Mouse (Mus musculus): Measurements from ENCODE around the gene Gm10282. TPM values are rescaled to one million over a fixed set of nuclear protein-coding genes. Genes with fewer than 3 reads are reported as not detected.

Gm10282 gene
- polyA plus RNA-seq, 1 experiment: 0.41 TPM

DNA sequence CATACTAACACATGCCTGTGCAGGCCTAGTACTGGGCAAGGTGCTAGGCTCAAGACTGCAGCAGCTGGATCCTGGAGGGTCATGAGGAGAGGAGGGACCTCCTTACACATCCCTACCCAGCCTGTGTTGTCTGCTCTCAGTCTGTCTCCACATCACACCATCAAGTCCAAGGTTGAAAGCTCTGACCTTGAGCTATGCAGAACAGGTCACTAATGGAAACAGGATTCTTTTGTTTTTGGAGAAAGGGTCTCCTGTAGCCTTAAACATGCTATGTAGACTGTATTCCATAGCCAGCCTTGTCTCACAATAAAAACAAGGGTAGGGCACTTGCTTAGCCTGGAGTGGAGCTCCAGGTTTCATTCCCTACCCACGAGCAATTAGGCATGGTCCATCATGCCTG is 43.9 kb upstream of the Gm10282 start:
- Histone ChIP-seq H3K4me1 (ENCODE audit: control insufficient read depth, insufficient read depth, insufficient read length, low read length) (no peaks in the 10 kb centered on the region; the same call in 1 of the 2 replicates), H3K27me3 (ENCODE audit: control insufficient read depth, insufficient read depth, low read length) (no peaks in the 10 kb centered on the region), H3K36me3 (ENCODE audit: control insufficient read depth, insufficient read depth, low read length) (peaks cover 12% of the 10 kb centered on the region), H3K4me3 (ENCODE audit: low read depth, low read length) (no peak overlapping the region), H3K27ac (ENCODE audit: insufficient read depth, low read depth, low read length) (no peak overlapping the region)
- TF ChIP-seq POLR2A (IDR thresholded peaks at IDR 0.05; ENCODE audit: low read depth, low read length): no peak
- no peak for TF ChIP-seq CTCF (IDR thresholded peaks at IDR 0.05; ENCODE audit: extremely low read depth, insufficient read length, insufficient replicate concordance, low read depth, low read length)
- WGBS: 88% methylated on average over 1 of the region's 1 CpGs

DNA sequence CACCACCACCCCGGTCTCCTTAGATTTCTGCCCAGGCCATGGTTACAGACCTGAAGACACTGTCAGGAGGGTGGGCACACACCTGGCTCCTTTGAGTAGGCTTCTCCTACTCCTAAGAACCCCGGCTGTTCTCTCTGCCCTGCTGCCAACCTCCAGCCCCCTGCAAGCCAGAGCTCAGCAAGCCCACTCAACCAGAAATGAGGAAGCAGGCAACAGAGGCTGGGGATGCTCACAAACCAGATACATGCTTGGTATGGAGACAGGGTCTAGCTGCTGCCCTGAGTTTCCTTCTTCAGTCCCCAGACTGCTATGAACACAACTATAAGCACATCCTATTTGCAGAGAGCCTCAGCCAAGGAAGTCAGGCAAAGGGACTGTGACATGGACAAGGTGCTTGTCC is 43.1 kb upstream of the Gm10282 start:
- Histone ChIP-seq H3K27me3 (ENCODE audit: control insufficient read depth, insufficient read depth, low read length) (no peaks in the 10 kb centered on the region), H3K36me3 (ENCODE audit: control insufficient read depth, insufficient read depth, low read length) (peaks cover 12% of the 10 kb centered on the region), H3K4me3 (ENCODE audit: low read depth, low read length) (no peak overlapping the region), H3K27ac (ENCODE audit: insufficient read depth, low read depth, low read length) (no peak overlapping the region), H3K4me1 (ENCODE audit: control insufficient read depth, insufficient read depth, insufficient read length, low read length) (no peaks in the 10 kb centered on the region)
- TF ChIP-seq POLR2A (IDR thresholded peaks at IDR 0.05; ENCODE audit: low read depth, low read length): no peak
- TF ChIP-seq CTCF (IDR thresholded peaks at IDR 0.05; ENCODE audit: extremely low read depth, insufficient read length, insufficient replicate concordance, low read depth, low read length): no peak
- 87% methylated on average over 2 of the region's 2 CpGs for WGBS

DNA sequence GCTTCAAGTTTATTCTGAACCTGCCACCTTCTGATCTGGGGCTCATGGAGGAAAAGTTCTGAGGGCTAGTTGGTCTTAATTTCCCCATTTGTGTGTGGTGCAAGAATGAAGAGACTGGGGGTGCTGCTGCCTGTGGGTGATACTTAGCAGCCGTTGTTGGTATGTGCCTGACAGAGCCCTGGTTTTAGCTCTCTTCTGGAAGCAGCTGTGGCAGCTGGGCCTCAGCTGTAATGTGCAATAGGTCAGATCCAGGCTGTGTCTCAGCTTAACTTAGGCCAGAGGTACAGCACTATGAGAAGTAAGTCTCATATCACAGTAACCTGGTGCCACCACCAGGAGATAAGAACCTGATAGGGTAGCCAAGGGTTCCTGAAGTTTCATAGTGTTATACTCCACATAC is 42.5 kb upstream of the Gm10282 start:
- Histone ChIP-seq H3K36me3 (ENCODE audit: control insufficient read depth, insufficient read depth, low read length) (peaks cover 17% of the 10 kb centered on the region), H3K27ac (ENCODE audit: insufficient read depth, low read depth, low read length) (no peak overlapping the region), H3K27me3 (ENCODE audit: control insufficient read depth, insufficient read depth, low read length) (no peaks in the 10 kb centered on the region), H3K4me3 (ENCODE audit: low read depth, low read length) (no peak overlapping the region), H3K4me1 (ENCODE audit: control insufficient read depth, insufficient read depth, insufficient read length, low read length) (no peaks in the 10 kb centered on the region)
- 84% methylated on average over 1 of the region's 1 CpGs for WGBS
- TF ChIP-seq CTCF (IDR thresholded peaks at IDR 0.05; ENCODE audit: extremely low read depth, insufficient read length, insufficient replicate concordance, low read depth, low read length) (no peak), POLR2A (IDR thresholded peaks at IDR 0.05; ENCODE audit: low read depth, low read length) (no peak)

DNA sequence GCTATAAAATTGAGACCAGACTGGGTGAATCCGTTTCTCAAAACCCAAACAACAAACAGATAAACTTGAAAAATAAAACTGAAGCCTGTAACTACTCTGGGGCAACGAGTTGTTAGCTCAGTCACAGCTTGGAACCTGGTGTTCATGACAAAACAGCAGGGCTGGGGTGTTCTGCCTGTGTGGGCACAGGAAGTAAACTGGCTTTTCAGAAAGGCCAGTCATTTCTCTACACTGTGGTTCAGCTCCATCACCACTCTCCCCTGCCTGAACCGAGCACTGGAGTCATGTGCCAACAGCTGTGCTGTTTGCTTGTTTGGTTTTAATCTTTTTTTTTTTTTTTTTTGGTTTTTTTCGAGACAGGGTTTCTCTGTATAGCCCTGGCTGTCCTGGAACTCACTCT is 38.7 kb upstream of the Gm10282 start:
- 68% methylated on average over 4 of the region's 4 CpGs for WGBS
- no peak for TF ChIP-seq CTCF (IDR thresholded peaks at IDR 0.05; ENCODE audit: extremely low read depth, insufficient read length, insufficient replicate concordance, low read depth, low read length)
- no peak for TF ChIP-seq POLR2A (IDR thresholded peaks at IDR 0.05; ENCODE audit: low read depth, low read length)
- H3K4me1 ChIP-seq (ENCODE audit: control insufficient read depth, insufficient read depth, insufficient read length, low read length): no peaks in the 10 kb centered on the region
- H3K27me3 ChIP-seq (ENCODE audit: control insufficient read depth, insufficient read depth, low read length): no peaks in the 10 kb centered on the region
- no peak overlapping the region for H3K4me3 ChIP-seq (ENCODE audit: low read depth, low read length)
- H3K27ac ChIP-seq (ENCODE audit: insufficient read depth, low read depth, low read length): no peak overlapping the region
- peaks cover 33% of the 10 kb centered on the region for H3K36me3 ChIP-seq (ENCODE audit: control insufficient read depth, insufficient read depth, low read length)

DNA sequence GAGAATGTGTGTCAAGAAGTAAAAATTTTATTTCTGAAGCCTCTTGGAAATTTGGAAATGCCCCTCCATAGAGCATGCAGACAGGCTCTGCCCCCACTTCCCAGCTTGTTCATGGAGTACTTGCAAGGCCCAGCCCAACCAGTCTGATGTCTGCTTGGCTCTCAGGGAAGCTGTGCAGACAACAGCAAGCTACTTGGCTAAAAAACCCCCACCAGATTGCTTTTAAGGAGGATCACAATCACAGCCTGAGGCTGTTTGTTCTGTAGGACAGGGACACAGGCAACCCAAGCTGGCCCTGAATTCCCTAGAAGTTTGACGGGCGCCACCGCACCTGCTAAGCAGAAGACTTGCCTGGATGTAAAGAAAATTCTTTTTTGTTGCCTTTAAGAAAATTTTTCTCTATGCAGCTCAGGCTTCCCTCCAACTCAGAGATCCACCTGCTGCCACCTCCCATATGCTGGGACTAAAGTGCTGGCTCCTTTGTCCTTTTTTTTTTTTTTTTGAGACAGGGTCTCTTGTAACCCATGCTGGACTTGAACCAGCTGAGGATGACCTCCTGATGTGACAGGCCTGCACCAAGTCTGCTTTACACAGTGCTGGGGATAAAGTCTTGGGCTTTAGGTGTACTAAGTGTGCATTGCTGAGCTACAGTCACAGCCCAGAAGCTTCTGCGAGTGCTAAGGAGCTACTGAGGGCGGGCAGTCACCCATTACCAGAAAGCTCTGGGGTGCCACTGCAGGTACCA is 37.7 kb upstream of the Gm10282 start:
- H3K4me1 ChIP-seq (ENCODE audit: control insufficient read depth, insufficient read depth, insufficient read length, low read length): no peaks in the 10 kb centered on the region
- 97% methylated on average over 5 of the region's 5 CpGs for WGBS
- H3K4me3 ChIP-seq (ENCODE audit: low read depth, low read length): no peak overlapping the region
- peaks cover 34% of the 10 kb centered on the region for H3K36me3 ChIP-seq (ENCODE audit: control insufficient read depth, insufficient read depth, low read length)
- no peaks in the 10 kb centered on the region for H3K27me3 ChIP-seq (ENCODE audit: control insufficient read depth, insufficient read depth, low read length)
- no peak overlapping the region for H3K27ac ChIP-seq (ENCODE audit: insufficient read depth, low read depth, low read length)
- TF ChIP-seq POLR2A (IDR thresholded peaks at IDR 0.05; ENCODE audit: low read depth, low read length): no peak
- no peak for TF ChIP-seq CTCF (IDR thresholded peaks at IDR 0.05; ENCODE audit: extremely low read depth, insufficient read length, insufficient replicate concordance, low read depth, low read length)

DNA sequence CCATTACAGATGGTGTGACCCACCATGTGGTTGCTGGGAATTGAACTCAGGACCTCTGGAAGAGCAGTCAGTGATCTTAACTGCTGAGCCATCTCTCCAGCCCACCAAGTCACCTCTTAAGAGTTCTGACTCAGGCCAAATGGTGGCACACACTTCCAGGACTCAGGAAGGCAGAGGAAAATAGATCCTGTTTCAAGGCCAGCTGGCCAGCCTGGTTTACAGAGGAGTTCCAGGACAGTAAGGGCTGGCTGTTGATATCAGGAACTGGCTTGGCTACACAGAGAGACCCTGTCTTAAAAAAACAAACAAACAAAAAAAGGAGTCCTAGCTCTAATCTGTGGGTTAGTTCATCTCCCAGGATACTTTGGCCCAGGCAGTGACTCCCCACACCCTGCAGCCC is 32.0 kb upstream of the Gm10282 start:
- Histone ChIP-seq H3K27ac (ENCODE audit: insufficient read depth, low read depth, low read length) (no peak overlapping the region), H3K27me3 (ENCODE audit: control insufficient read depth, insufficient read depth, low read length) (no peaks in the 10 kb centered on the region), H3K36me3 (ENCODE audit: control insufficient read depth, insufficient read depth, low read length) (peaks cover 21% of the 10 kb centered on the region), H3K4me1 (ENCODE audit: control insufficient read depth, insufficient read depth, insufficient read length, low read length) (no peaks in the 10 kb centered on the region), H3K4me3 (ENCODE audit: low read depth, low read length) (no peak overlapping the region)
- TF ChIP-seq POLR2A (IDR thresholded peaks at IDR 0.05; ENCODE audit: low read depth, low read length) (no peak), CTCF (IDR thresholded peaks at IDR 0.05; ENCODE audit: extremely low read depth, insufficient read length, insufficient replicate concordance, low read depth, low read length) (no peak)

DNA sequence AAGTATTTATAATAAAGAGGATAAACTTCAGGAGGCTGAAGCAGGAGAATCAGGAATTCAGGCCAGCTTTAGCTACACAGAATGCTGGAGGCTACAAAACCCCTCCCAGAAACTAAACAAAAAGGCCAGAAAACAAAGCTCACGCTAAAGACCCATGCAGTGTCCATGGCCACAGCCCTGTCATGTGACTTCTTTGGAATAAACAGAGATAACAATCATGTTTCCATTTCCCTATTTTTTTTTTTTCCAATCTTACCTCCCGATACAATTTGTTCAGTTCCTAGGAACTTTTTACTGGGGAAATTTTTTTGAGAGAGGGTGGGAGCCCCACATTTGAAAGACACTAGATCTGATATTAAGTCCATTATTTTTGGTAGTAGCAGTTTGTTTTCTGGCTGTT is 31.2 kb upstream of the Gm10282 start:
- no peak overlapping the region for H3K27ac ChIP-seq (ENCODE audit: insufficient read depth, low read depth, low read length)
- peaks cover 20% of the 10 kb centered on the region for H3K36me3 ChIP-seq (ENCODE audit: control insufficient read depth, insufficient read depth, low read length)
- TF ChIP-seq CTCF (IDR thresholded peaks at IDR 0.05; ENCODE audit: extremely low read depth, insufficient read length, insufficient replicate concordance, low read depth, low read length) (no peak), POLR2A (IDR thresholded peaks at IDR 0.05; ENCODE audit: low read depth, low read length) (no peak)
- H3K4me3 ChIP-seq (ENCODE audit: low read depth, low read length): no peak overlapping the region
- no peaks in the 10 kb centered on the region for H3K27me3 ChIP-seq (ENCODE audit: control insufficient read depth, insufficient read depth, low read length)
- no peaks in the 10 kb centered on the region for H3K4me1 ChIP-seq (ENCODE audit: control insufficient read depth, insufficient read depth, insufficient read length, low read length)
- 62% methylated on average over 2 of the region's 2 CpGs for WGBS
